Mouse (Mus musculus): Measurements from ENCODE around the gene Cdrt4. TPM values are rescaled to one million over a fixed set of nuclear protein-coding genes. Genes with fewer than 3 reads are reported as not detected.

Gene Cdrt4
- polyA plus RNA-seq, 1 experiment from 2014 or later, result 0.29 TPM

DNA sequence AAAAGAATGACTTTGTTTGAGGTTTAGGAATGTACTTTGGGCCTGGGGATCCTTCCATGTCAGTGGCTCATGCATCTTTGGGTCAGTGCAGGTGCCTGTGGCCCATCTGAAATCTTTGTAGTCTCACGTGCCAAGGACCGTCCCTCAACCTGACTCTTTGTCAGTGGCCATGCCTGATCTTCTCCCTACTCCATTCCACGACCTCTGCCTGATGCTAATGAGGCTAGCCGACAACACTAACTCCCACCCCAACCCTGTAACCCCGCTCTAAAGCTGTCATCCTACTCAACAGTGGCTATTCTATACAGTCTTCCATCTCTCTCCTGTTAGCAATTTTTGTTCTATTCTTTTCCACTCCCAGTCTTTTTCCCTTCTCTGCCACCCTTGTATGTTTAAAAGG is 4.2 kb downstream of the Cdrt4 start:
- Histone ChIP-seq H3K4me3 (ENCODE audit: low read depth, low read length) (no peak overlapping the region), H3K9ac (ENCODE audit: low read length) (no peak overlapping the region), H3K4me2 (ENCODE audit: low read depth, severe bottlenecking) (no peak overlapping the region), H3K27me3 (ENCODE audit: control insufficient read depth, insufficient read depth, low read length) (no peaks in the 10 kb centered on the region), H3K36me3 (ENCODE audit: control insufficient read depth, insufficient read depth, low read length) (no peaks in the 10 kb centered on the region), H3K4me1 (ENCODE audit: control insufficient read depth, insufficient read depth, low read length) (no peaks in the 10 kb centered on the region), H3K9me3 (ENCODE audit: control insufficient read depth, low read length) (0 out of 2 replicates have a peak, but pooled peaks cover 2% of the 10 kb centered on the region), H3K27ac (replicated peaks; ENCODE audit: low read depth, low read length) (no peak overlapping the region)
- ATAC-seq (ENCODE audit: insufficient number of reproducible peaks, low FRiP score, low TSS enrichment, low read depth) (no peak), DNase-seq (ENCODE audit: low spot score) (no peak)
- WGBS, result 82% methylated on average over 5 of the region's 5 CpGs

DNA sequence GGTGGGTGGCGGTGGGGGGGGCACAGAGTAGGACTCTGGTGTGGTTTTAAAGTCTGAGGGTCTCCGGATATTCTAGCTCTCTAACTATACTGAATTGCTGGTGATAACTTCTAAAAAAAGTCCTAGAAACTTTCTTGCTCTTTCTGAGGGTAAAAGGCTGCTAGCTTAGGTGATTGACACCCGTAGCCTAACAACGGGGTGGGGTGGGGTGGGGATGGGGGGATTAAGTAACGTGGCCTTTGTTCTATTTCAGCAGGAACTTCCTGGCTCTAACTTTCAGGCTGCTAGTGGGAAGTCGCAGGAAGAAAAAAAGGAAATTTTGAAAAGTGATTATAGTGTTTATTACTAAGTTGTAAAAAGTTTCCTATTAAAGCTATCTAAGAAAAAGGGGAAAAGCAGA is 4.8 kb downstream of the Cdrt4 start:
- no peak for ATAC-seq (ENCODE audit: insufficient number of reproducible peaks, low FRiP score, low TSS enrichment, low read depth)
- 50% methylated on average over 6 of the region's 6 CpGs for WGBS

DNA sequence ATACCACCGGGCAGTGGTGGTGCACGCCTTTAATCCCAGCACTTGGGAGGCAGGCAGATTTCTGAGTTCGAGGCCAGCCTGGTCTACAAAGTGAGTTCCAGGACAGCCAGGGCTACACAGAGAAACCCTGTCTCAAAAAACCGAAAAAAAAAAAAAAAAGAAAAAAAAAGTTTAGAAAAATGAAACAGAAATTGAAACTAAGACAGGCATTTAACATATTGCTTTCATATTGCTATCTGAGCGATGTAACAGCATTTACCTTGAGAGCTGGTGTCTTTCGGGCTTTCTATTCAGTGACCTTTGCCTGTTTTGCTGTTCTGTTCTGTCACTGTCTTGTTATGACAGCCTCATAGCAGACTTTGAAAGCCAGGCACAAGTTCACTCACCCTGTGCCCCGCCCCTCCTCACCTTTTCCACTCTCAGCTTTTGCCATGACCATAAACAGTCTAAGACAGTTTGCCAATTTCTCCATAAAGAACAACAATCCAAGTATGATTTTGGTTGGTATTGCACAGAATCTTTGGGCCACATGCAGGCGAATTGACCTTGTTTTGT is 6.7 kb downstream of the Cdrt4 start:
- Histone ChIP-seq H3K4me1 (ENCODE audit: control insufficient read depth, insufficient read depth, low read length) (no peaks in the 10 kb centered on the region), H3K4me3 (ENCODE audit: low read depth, low read length) (no peak overlapping the region), H3K4me2 (ENCODE audit: low read depth, severe bottlenecking) (no peak overlapping the region), H3K36me3 (ENCODE audit: control insufficient read depth, insufficient read depth, low read length) (no peaks in the 10 kb centered on the region), H3K27me3 (ENCODE audit: control insufficient read depth, insufficient read depth, low read length) (no peaks in the 10 kb centered on the region), H3K9me3 (ENCODE audit: control insufficient read depth, low read length) (0 out of 2 replicates have a peak, but pooled peaks cover 2% of the 10 kb centered on the region), H3K9ac (ENCODE audit: low read length) (no peak overlapping the region), H3K27ac (replicated peaks; ENCODE audit: low read depth, low read length) (no peak overlapping the region)
- ATAC-seq (ENCODE audit: insufficient number of reproducible peaks, low FRiP score, low TSS enrichment, low read depth) (no peak), DNase-seq (ENCODE audit: low spot score) (no peak)
- WGBS, result 87% methylated on average over 8 of the region's 8 CpGs

More for the DNA sequence above, 4.8 kb downstream of the Cdrt4 start:
- Histone ChIP-seq H3K27me3 (ENCODE audit: control insufficient read depth, insufficient read depth, low read length) (no peaks in the 10 kb centered on the region), H3K4me1 (ENCODE audit: control insufficient read depth, insufficient read depth, low read length) (no peaks in the 10 kb centered on the region), H3K4me2 (ENCODE audit: low read depth, severe bottlenecking) (no peak overlapping the region), H3K36me3 (ENCODE audit: control insufficient read depth, insufficient read depth, low read length) (no peaks in the 10 kb centered on the region), H3K4me3 (ENCODE audit: low read depth, low read length) (no peak overlapping the region), H3K9ac (ENCODE audit: low read length) (no peak overlapping the region), H3K27ac (replicated peaks; ENCODE audit: low read depth, low read length) (no peak overlapping the region), H3K9me3 (ENCODE audit: control insufficient read depth, low read length) (0 out of 2 replicates have a peak, but pooled peaks cover 2% of the 10 kb centered on the region)
- no peak for DNase-seq (ENCODE audit: low spot score)

DNA sequence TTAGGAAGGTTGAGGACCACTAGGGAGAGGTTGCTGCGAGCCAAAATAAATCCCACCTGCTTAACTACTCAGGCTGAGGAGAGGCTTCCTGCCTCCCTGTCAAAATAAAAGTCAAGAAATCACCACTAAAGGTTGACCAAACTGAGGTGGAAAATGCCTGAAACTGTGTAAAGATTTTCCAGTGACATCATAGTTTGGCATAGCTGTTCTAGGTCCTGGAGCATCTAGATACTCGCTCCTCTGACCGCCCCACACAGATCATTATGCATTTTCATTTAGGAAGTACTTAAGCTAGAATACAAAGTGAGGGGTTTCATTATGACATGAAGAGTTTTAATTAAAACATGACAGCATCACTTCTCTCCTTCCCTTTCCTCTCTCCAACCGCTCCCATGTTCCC is 12.3 kb downstream of the Cdrt4 start:
- no peaks in the 10 kb centered on the region for H3K27me3 ChIP-seq (ENCODE audit: control insufficient read depth, insufficient read depth, low read length)
- ATAC-seq (ENCODE audit: insufficient number of reproducible peaks, low FRiP score, low TSS enrichment, low read depth) (no peak), DNase-seq (ENCODE audit: low spot score) (no peak)
- H3K4me2 ChIP-seq (ENCODE audit: low read depth, severe bottlenecking), result no peak overlapping the region
- H3K9me3 ChIP-seq (ENCODE audit: control insufficient read depth, low read length), result no peaks in the 10 kb centered on the region
- no peak overlapping the region for H3K27ac ChIP-seq (replicated peaks; ENCODE audit: low read depth, low read length)
- peaks cover 11% of the 10 kb centered on the region for H3K4me1 ChIP-seq (ENCODE audit: control insufficient read depth, insufficient read depth, low read length)
- H3K36me3 ChIP-seq (ENCODE audit: control insufficient read depth, insufficient read depth, low read length), result no peaks in the 10 kb centered on the region
- no peak overlapping the region for H3K4me3 ChIP-seq (ENCODE audit: low read depth, low read length)
- H3K9ac ChIP-seq (ENCODE audit: low read length), result no peak overlapping the region
- 75% methylated on average over 4 of the region's 4 CpGs for WGBS

DNA sequence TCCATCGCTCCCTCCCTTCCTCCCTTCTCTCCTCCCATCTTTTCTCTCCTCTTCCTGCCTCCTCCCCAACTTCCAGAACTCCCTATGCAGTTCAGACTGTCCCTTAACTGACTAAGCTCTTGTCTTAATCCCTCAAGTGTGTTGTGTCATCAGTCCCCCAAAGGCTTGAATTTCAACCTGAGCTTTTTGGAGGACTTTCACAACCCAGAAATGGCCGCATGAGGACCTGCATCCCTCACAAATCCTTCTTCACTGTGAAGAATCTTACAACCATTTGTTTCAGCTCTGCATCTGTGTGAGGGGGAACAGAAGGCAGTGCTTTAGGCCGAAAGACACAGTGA is 15.4 kb downstream of the Cdrt4 start:
- no peak for ATAC-seq (ENCODE audit: insufficient number of reproducible peaks, low FRiP score, low TSS enrichment, low read depth)
- WGBS, result 48% methylated on average over 3 of the region's 3 CpGs
- Histone ChIP-seq H3K27me3 (ENCODE audit: control insufficient read depth, insufficient read depth, low read length) (no peaks in the 10 kb centered on the region), H3K9me3 (ENCODE audit: control insufficient read depth, low read length) (no peaks in the 10 kb centered on the region), H3K9ac (ENCODE audit: low read length) (no peak overlapping the region), H3K27ac (replicated peaks; ENCODE audit: low read depth, low read length) (peak overlapping the region; percentile 93), H3K4me3 (ENCODE audit: low read depth, low read length) (no peak overlapping the region), H3K4me2 (ENCODE audit: low read depth, severe bottlenecking) (peak overlapping the region; percentile 43; the same call in 1 of the 2 replicates), H3K36me3 (ENCODE audit: control insufficient read depth, insufficient read depth, low read length) (no peaks in the 10 kb centered on the region), H3K4me1 (ENCODE audit: control insufficient read depth, insufficient read depth, low read length) (peaks cover 11% of the 10 kb centered on the region)
- DNase-seq (ENCODE audit: low spot score), result no peak

DNA sequence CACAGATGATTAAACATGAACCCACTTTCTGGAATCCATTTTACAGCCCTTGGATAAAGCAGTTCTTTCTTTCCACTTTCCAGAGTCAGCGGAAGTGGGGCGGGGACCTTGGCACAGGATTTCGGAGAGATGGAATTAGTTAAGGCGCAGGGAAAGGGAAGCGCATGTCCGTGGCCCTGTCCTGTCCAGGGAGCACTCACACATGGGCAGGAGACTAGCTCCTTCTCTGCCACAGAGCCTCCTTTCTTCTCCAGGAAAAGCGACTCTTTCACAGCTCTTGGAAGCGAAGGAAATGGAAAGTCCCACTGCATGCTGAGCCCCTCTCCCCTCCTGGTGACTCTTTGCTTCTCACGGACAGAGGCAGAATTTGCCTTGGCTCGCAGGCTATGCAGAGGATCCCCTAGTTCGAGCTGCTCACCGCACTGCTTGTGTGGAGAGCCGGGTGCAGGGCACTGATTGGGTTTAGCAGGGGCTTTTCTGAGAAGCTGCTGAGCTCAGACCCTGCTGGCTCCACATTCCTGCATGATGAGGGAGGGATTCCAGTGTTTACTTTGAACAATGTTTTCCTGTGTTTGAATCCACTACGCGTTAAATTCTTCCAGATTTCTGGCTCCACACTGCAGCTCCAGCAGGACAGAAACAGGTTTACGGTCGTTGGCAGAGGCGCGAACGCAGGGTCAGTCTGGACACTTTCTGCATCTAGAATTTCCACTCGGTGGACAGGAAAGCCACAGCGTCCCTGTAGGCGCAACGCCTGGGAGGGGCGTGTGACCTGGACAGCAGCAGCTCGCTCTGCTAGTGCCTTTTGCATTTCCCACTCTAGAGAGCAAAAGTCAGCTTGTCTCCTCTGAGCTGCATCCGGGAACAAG is 16.0 kb downstream of the Cdrt4 start:
- peak overlapping the region; percentile 28 for H3K9ac ChIP-seq (ENCODE audit: low read length)
- peak overlapping the region; percentile 43 for H3K4me2 ChIP-seq (ENCODE audit: low read depth, severe bottlenecking)
- DNase-seq (ENCODE audit: low spot score) (peak; percentile 75), ATAC-seq (ENCODE audit: insufficient number of reproducible peaks, low FRiP score, low TSS enrichment, low read depth) (peak; percentile 83)
- H3K9me3 ChIP-seq (ENCODE audit: control insufficient read depth, low read length), result no peaks in the 10 kb centered on the region
- 4% methylated on average over 27 of the region's 27 CpGs for WGBS
- H3K4me3 ChIP-seq (ENCODE audit: low read depth, low read length), result peak overlapping the region; percentile 11
- no peaks in the 10 kb centered on the region for H3K36me3 ChIP-seq (ENCODE audit: control insufficient read depth, insufficient read depth, low read length)
- peaks cover 11% of the 10 kb centered on the region for H3K4me1 ChIP-seq (ENCODE audit: control insufficient read depth, insufficient read depth, low read length)
- peak overlapping the region; percentile 93 for H3K27ac ChIP-seq (replicated peaks; ENCODE audit: low read depth, low read length)
- H3K27me3 ChIP-seq (ENCODE audit: control insufficient read depth, insufficient read depth, low read length), result no peaks in the 10 kb centered on the region

DNA sequence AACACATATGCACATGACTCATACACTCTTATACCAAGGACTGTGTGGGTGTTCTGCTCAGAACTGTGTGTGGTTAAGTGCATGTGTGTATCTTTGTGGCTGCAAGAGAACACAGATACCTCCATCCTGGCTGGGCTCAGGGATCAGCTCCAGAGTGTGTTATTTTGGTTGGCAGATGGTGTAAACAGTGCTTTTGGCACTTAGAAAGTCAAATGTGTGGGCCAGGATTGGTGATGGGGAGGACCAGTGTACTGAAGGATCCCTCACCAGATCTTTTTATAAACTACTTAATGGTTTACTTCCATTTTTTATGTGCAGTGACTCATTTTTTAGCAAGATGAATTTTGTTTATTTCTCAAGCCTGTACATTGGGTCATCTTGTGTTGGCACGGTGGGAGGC is 26.2 kb downstream of the Cdrt4 start:
- no peak overlapping the region for H3K27ac ChIP-seq (replicated peaks; ENCODE audit: low read depth, low read length)
- no peak for ATAC-seq (ENCODE audit: insufficient number of reproducible peaks, low FRiP score, low TSS enrichment, low read depth)
- DNase-seq (ENCODE audit: low spot score), result no peak
- 100% methylated on average over 1 of the region's 1 CpGs for WGBS
- no peaks in the 10 kb centered on the region for H3K9me3 ChIP-seq (ENCODE audit: control insufficient read depth, low read length)
- no peaks in the 10 kb centered on the region for H3K27me3 ChIP-seq (ENCODE audit: control insufficient read depth, insufficient read depth, low read length)
- no peaks in the 10 kb centered on the region for H3K4me1 ChIP-seq (ENCODE audit: control insufficient read depth, insufficient read depth, low read length)
- H3K4me2 ChIP-seq (ENCODE audit: low read depth, severe bottlenecking), result no peak overlapping the region
- no peak overlapping the region for H3K4me3 ChIP-seq (ENCODE audit: low read depth, low read length)
- no peak overlapping the region for H3K9ac ChIP-seq (ENCODE audit: low read length)
- no peaks in the 10 kb centered on the region for H3K36me3 ChIP-seq (ENCODE audit: control insufficient read depth, insufficient read depth, low read length)

DNA sequence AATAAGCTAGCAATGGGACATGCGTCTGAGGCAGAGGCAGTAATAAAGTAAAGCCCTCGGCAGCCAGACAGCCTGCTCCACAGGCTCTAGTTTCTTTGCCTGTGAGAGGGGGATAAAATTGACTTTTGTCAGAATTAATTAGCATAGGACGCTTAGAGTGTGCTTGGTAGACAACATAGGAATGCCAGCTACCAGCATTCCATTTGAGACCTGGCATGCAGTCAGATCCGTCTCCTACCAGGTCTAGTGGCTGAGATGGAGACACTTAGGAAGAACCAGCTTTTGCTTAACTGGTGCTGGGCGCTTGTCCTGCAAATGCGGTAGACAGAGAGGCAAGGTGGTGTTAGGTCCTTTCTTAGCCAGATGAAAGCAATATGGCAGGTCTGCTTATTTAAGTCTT is 27.9 kb downstream of the Cdrt4 start:
- Histone ChIP-seq H3K9me3 (ENCODE audit: control insufficient read depth, low read length) (no peaks in the 10 kb centered on the region), H3K27me3 (ENCODE audit: control insufficient read depth, insufficient read depth, low read length) (no peaks in the 10 kb centered on the region), H3K27ac (replicated peaks; ENCODE audit: low read depth, low read length) (no peak overlapping the region), H3K36me3 (ENCODE audit: control insufficient read depth, insufficient read depth, low read length) (no peaks in the 10 kb centered on the region), H3K4me2 (ENCODE audit: low read depth, severe bottlenecking) (no peak overlapping the region), H3K4me3 (ENCODE audit: low read depth, low read length) (no peak overlapping the region), H3K4me1 (ENCODE audit: control insufficient read depth, insufficient read depth, low read length) (peaks cover 4% of the 10 kb centered on the region; the same call in 1 of the 2 replicates), H3K9ac (ENCODE audit: low read length) (no peak overlapping the region)
- WGBS, result 69% methylated on average over 6 of the region's 6 CpGs
- ATAC-seq (ENCODE audit: insufficient number of reproducible peaks, low FRiP score, low TSS enrichment, low read depth), result no peak
- no peak for DNase-seq (ENCODE audit: low spot score)
